Comparison of ENCODE assay signal across 10 mouse cellular contexts in the genomic region with DNA sequence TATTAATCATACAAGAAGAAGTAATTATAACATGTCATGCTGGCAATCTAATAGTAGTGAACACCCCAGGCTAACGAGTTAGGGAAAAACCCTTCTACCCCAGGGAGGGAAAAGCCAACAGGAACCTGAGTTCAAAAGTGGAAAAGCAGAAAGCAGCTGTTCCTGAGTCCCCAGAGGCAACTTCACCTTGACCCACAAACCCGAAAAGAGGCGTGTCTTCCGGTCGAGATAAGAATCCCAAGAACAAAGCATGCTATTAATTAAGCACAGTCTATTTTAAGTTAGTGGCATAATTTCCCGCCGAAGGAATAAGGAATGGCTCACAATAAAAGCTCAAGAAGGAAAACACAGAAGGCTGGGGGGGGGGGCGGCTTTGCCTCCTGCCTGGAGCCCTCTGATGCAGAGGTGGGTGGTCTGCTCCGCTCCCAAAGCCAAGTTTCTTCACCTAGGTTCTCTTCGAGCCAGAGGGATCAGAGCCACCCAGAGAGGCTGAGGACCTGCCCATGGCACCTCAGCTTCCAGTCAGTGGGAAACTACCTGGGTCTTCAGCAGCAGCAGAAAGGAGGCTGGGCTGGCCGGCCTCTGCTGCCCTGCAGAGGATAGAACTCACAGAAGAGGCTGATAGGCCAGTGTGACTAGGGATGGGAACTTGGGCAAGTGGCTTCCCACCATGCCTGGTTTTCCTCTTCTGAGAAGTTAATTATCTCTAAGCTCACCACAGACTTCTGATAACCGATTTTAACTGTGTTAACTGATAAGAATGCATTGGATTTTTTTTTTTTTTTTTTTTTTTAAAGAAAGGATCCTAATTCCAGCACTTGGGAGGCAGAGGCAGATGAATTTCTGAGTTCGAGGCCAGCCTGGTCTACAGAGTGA. TPM values are rescaled to one million over a fixed set of nuclear protein-coding genes. Genes with fewer than 3 reads are reported as not detected.
DNase-seq lines count a peak whose midpoint lies in the region; ATAC-seq lines count a peak whose summit lies in the region.
"Had no signal": no experiment of that assay in that cellular context is flagged by ENCODE, and none has a peak within 500 bp of the region (broad histone marks: within the 10 kb centered on the region; RNA-seq: fewer than 3 reads in every experiment).

No protein-coding gene starts in this region.

- peaks cover 28% of the 10 kb centered on the region for H3K4me1 ChIP-seq in neural tube, embryonic 13.5 days (replicated peaks)
- H3K4me1 ChIP-seq in neural tube, embryonic 15.5 days, result peaks cover 25% of the 10 kb centered on the region
- peaks cover 21% of the 10 kb centered on the region for H3K4me1 ChIP-seq in intestine, embryonic 15.5 days (replicated peaks)

- no peak overlapping the region for H3K4me3 ChIP-seq in neural tube, embryonic 13.5 days
- no peak overlapping the region for H3K4me3 ChIP-seq in neural tube, embryonic 15.5 days (replicated peaks)
- no peak overlapping the region for H3K4me3 ChIP-seq in intestine, embryonic 15.5 days (replicated peaks)
- H3K4me3 ChIP-seq: forebrain, embryonic 12.5 days had no signal

- H3K4me2 ChIP-seq in neural tube, embryonic 13.5 days, result no peak overlapping the region
- no peak overlapping the region for H3K4me2 ChIP-seq in neural tube, embryonic 15.5 days
- no peak overlapping the region for H3K4me2 ChIP-seq in intestine, embryonic 15.5 days (replicated peaks)
- H3K4me2 ChIP-seq: forebrain, embryonic 12.5 days had no signal

- WGBS in neural tube, embryonic 13.5 days, result 56% methylated on average over 13 of the region's 13 CpGs
- WGBS in neural tube, embryonic 15.5 days, result 59% methylated on average over 13 of the region's 13 CpGs
- WGBS in intestine, embryonic 15.5 days, result 43% methylated on average over 13 of the region's 13 CpGs

- H3K9me3 ChIP-seq in neural tube, embryonic 13.5 days, result no peaks in the 10 kb centered on the region
- no peaks in the 10 kb centered on the region for H3K9me3 ChIP-seq in neural tube, embryonic 15.5 days (replicated peaks)
- no peaks in the 10 kb centered on the region for H3K9me3 ChIP-seq in intestine, embryonic 15.5 days
- H3K9me3 ChIP-seq: forebrain, embryonic 12.5 days had no signal

- peak; percentile 97 for DNase-seq in heart, adult 11 months
- DNase-seq in heart, postnatal 4 days, result no peak
- peak; percentile 41 for DNase-seq in naive thymus-derived CD4-positive, alpha-beta T cell, adult 2 months (ENCODE audit: low read depth)
- no peak for DNase-seq in thymus, adult 18-20 months
- no peak for DNase-seq in ovary, postnatal 10 days (ENCODE audit: low spot score)
- DNase-seq: cerebellum, adult 11 months had no signal

- H3K36me3 ChIP-seq in neural tube, embryonic 13.5 days, result no peaks in the 10 kb centered on the region
- no peaks in the 10 kb centered on the region for H3K36me3 ChIP-seq in neural tube, embryonic 15.5 days
- no peaks in the 10 kb centered on the region for H3K36me3 ChIP-seq in intestine, embryonic 15.5 days
- H3K36me3 ChIP-seq: forebrain, embryonic 12.5 days had no signal

- no peak overlapping the region for H3K9ac ChIP-seq in neural tube, embryonic 13.5 days
- H3K9ac ChIP-seq in neural tube, embryonic 15.5 days (replicated peaks), result no peak overlapping the region
- peak overlapping the region; percentile 17; the same call in 1 of the 2 replicates for H3K9ac ChIP-seq in intestine, embryonic 15.5 days
- H3K9ac ChIP-seq: forebrain, embryonic 12.5 days had no signal

- H3K27me3 ChIP-seq in neural tube, embryonic 13.5 days, result no peaks in the 10 kb centered on the region
- no peaks in the 10 kb centered on the region for H3K27me3 ChIP-seq in neural tube, embryonic 15.5 days (replicated peaks)
- H3K27me3 ChIP-seq in intestine, embryonic 15.5 days (replicated peaks), result no peaks in the 10 kb centered on the region
- H3K27me3 ChIP-seq: forebrain, embryonic 12.5 days had no signal

- ATAC-seq in neural tube, embryonic 13.5 days (ENCODE audit: low read depth), result no peak
- ATAC-seq in neural tube, embryonic 15.5 days (ENCODE audit: low FRiP score), result no peak
- ATAC-seq in intestine, embryonic 15.5 days, result no peak

- H3K27ac ChIP-seq in neural tube, embryonic 13.5 days (replicated peaks), result 0 out of 2 replicates have a peak overlapping the region, but pooled peaks have one; percentile 14
- H3K27ac ChIP-seq in neural tube, embryonic 15.5 days (replicated peaks), result no peak overlapping the region
- peak overlapping the region; percentile 56; the same call in 1 of the 2 replicates for H3K27ac ChIP-seq in intestine, embryonic 15.5 days
- H3K27ac ChIP-seq: forebrain, embryonic 12.5 days had no signal

RNA-seq across cellular contexts. Expression of a gene that starts 3.3 kb away (rescaled TPM):
- total RNA-seq in heart, postnatal 4 days (2021), result 100 to 1,000 TPM; 104 to 111 TPM
- 32.1 and 33.5 TPM in 2 replicates for polyA plus RNA-seq in neural tube, embryonic 13.5 days (2015; fragmentation: Nextera tagmentation; extraction: Ambion mirVana)
- 34.3 and 40.4 TPM in 2 replicates for polyA plus RNA-seq in neural tube, embryonic 15.5 days (2015; fragmentation: Nextera tagmentation; extraction: Ambion mirVana)
- polyA plus RNA-seq in intestine, embryonic 15.5 days (2015; fragmentation: Nextera tagmentation; extraction: Ambion mirVana), result 89.9 and 113 TPM in 2 replicates

RNA-seq across cellular contexts. Expression of a gene that starts 26.5 kb away (rescaled TPM):
- 10 to 100 TPM; 21.7 to 25.9 TPM for total RNA-seq in heart, postnatal 4 days (2021)
- 37.2 and 39.3 TPM in 2 replicates for polyA plus RNA-seq in neural tube, embryonic 13.5 days (2015; fragmentation: Nextera tagmentation; extraction: Ambion mirVana)
- polyA plus RNA-seq in neural tube, embryonic 15.5 days (2015; fragmentation: Nextera tagmentation; extraction: Ambion mirVana), result 31.1 and 31.8 TPM in 2 replicates
- polyA plus RNA-seq in intestine, embryonic 15.5 days (2015; fragmentation: Nextera tagmentation; extraction: Ambion mirVana), result 25.7 and 26.6 TPM in 2 replicates

RNA-seq across cellular contexts. Expression of a gene that starts 32.9 kb away (rescaled TPM):
- total RNA-seq in heart, postnatal 4 days (2021), result 1 to 10 TPM; 5.5 to 6.6 TPM
- polyA plus RNA-seq in neural tube, embryonic 13.5 days (2015; fragmentation: Nextera tagmentation; extraction: Ambion mirVana), result 24.3 and 27.7 TPM in 2 replicates
- polyA plus RNA-seq in neural tube, embryonic 15.5 days (2015; fragmentation: Nextera tagmentation; extraction: Ambion mirVana), result 17.4 and 23.1 TPM in 2 replicates
- 1.5 and 2.3 TPM in 2 replicates for polyA plus RNA-seq in intestine, embryonic 15.5 days (2015; fragmentation: Nextera tagmentation; extraction: Ambion mirVana)

RNA-seq across cellular contexts. Expression of a gene that starts 42.2 kb away (rescaled TPM):
- 100 to 1,000 TPM; 153 to 165 TPM for total RNA-seq in heart, postnatal 4 days (2021)
- 29.1 and 30.6 TPM in 2 replicates for polyA plus RNA-seq in neural tube, embryonic 13.5 days (2015; fragmentation: Nextera tagmentation; extraction: Ambion mirVana)
- polyA plus RNA-seq in neural tube, embryonic 15.5 days (2015; fragmentation: Nextera tagmentation; extraction: Ambion mirVana), result 22.2 and 35.9 TPM in 2 replicates
- 119 and 122 TPM in 2 replicates for polyA plus RNA-seq in intestine, embryonic 15.5 days (2015; fragmentation: Nextera tagmentation; extraction: Ambion mirVana)

Comparison
In these comparisons a context has a peak if more than half of its experiments do, and no peak if none do; other contexts are left out.
1. DNase-seq: peak in heart, adult 11 months (single experiment) and naive thymus-derived CD4-positive, alpha-beta T cell, adult 2 months (single experiment); none in heart, postnatal 4 days (single experiment), thymus, adult 18-20 months (0 of 2) and ovary, postnatal 10 days (single experiment).